Mouse (Mus musculus) ES-E14 (cell line): ENCODE measurements around the gene Cipc. TPM values are rescaled to one million over a fixed set of nuclear protein-coding genes. Genes with fewer than 3 reads are reported as not detected.

Experiments used
- DNase-seq: peaks from one replicate; pipeline ENCODE4 v3.0.0-alpha.2; 2013; ENCODE audit warnings: low read depth, low spot score
- H3K27ac ChIP-seq: 2 replicates; pipeline ENCODE4 v1.5.1; 2012; ENCODE audit warnings: low read depth, mild to moderate bottlenecking, low read length, moderate library complexity, mixed read lengths; ENCODE audit not compliant: poor library complexity, insufficient read depth, severe bottlenecking
- H3K36me3 ChIP-seq: 2 replicates; pipeline ENCODE4 v1.6.1; 2012; ENCODE audit warnings: mild to moderate bottlenecking, low read length, moderate library complexity, mixed read lengths; ENCODE audit not compliant: control insufficient read depth, poor library complexity, insufficient read depth, severe bottlenecking
- H3K4me1 ChIP-seq, 2 experiments: fragments of 150-350 bp in 1 of 2; sonication (generic) in 1 of 2; 2 replicates each; pipeline ENCODE4 v1.6.1; 2012; ENCODE audit warnings: low read length in 2 of 2, mild to moderate bottlenecking in 1 of 2, mixed read lengths in 1 of 2; ENCODE audit not compliant: control insufficient read depth in 2 of 2, insufficient read depth in 2 of 2, poor library complexity in 1 of 2
- H3K4me3 ChIP-seq, 2 experiments: fragments of 150-350 bp in 1 of 2; sonication (generic) in 1 of 2; 2 replicates each; pipeline ENCODE4 v1.5.1; 2012; ENCODE audit warnings: low read length in 2 of 2, low read depth in 1 of 2, mild to moderate bottlenecking in 1 of 2, mixed read lengths in 1 of 2; ENCODE audit not compliant: insufficient read depth in 1 of 2, poor library complexity in 1 of 2, severe bottlenecking in 1 of 2
- H3K9ac ChIP-seq: 2 replicates; pipeline ENCODE4 v1.6.1; 2012; ENCODE audit warnings: low read depth, mild to moderate bottlenecking, low read length, mixed read lengths; ENCODE audit not compliant: poor library complexity, insufficient read depth, severe bottlenecking
- H3K9me3 ChIP-seq: fragments of 150-350 bp; sonication (generic); 2 replicates; pipeline ENCODE4 v1.6.1; 2012; ENCODE audit warnings: low read depth, mild to moderate bottlenecking, low read length; ENCODE audit not compliant: control insufficient read depth, insufficient read depth
- CHD2 ChIP-seq: IDR thresholded peaks from 2 replicates; pipeline ENCODE4 v1.6.1; 2014; ENCODE audit warnings: mild to moderate bottlenecking, low read depth, low read length, inconsistent platforms
- HCFC1 ChIP-seq: IDR thresholded peaks from 2 replicates; pipeline ENCODE4 v1.6.1; 2012; ENCODE audit warnings: low read length, inconsistent platforms, borderline replicate concordance; ENCODE audit not compliant: insufficient read depth
- MAFK ChIP-seq: IDR thresholded peaks from 2 replicates; pipeline ENCODE4 v1.6.1; 2014; ENCODE audit warnings: mild to moderate bottlenecking, low read depth, low read length, inconsistent platforms; ENCODE audit not compliant: insufficient read depth
- ZC3H11A ChIP-seq: IDR thresholded peaks from 2 replicates; pipeline ENCODE4 v1.6.1; 2012; ENCODE audit warnings: low read depth, mild to moderate bottlenecking, inconsistent platforms, low read length, borderline replicate concordance
- ZNF384 ChIP-seq: IDR thresholded peaks from 2 replicates; pipeline ENCODE4 v1.6.1; 2012; ENCODE audit warnings: low read depth, low read length, inconsistent platforms
- in situ Hi-C, 2 experiments: fragments of 600-800 bp; cut with MboI; formaldehyde crosslinking; loops; one replicate each; pipeline ENCODE4 v1.15.1; 2025; ENCODE audit warnings: low sequenced_read_pairs in 2 of 2, inconsistent platforms in 1 of 2; ENCODE audit not compliant: unreplicated experiment in 2 of 2
- total RNA-seq: library from RNA; depleted of rRNA; stranded (reverse); fragments of 300-350 nt; gene quantifications from 2 replicates; pipeline ENCODE4 v1.2.3, GENCODE M21; 2012

Gene Cipc
- total RNA-seq, 1 experiment = 26.5 TPM

DNA sequence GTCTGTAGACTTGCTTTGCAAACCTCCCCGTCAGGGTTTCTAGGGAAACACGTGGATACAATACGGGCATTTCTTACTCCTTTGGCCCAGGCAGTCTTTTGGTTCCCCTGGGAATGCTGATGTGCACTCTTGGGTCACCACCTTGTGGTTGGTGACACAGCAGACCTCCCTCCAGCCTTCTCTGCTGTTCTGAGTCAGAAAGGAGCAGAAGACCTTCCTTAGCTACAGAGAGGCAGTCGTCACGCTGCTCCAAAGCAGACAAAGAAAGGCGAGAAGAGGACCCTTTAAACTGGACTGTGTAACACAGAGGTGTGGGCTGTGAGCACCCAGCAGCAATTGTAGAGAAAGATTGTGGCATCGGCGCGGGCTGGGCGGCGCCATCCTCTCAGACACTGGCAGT is 5.7 kb upstream of the Cipc start:
- Histone ChIP-seq H3K9ac (no peak overlapping the region), H3K36me3 (no peaks in the 10 kb centered on the region), H3K27ac (no peak overlapping the region), H3K4me1 (peaks cover 9 to 21% of the 10 kb centered on the region in 2 experiments), H3K4me3 (no peak overlapping the region), H3K9me3 (no peaks in the 10 kb centered on the region)
- in situ Hi-C loops = no loop called here
- TF ChIP-seq CHD2 (no peak), ZC3H11A (no peak), MAFK (no peak), ZNF384 (no peak), HCFC1 (no peak)
- DNase-seq = no peak

DNA sequence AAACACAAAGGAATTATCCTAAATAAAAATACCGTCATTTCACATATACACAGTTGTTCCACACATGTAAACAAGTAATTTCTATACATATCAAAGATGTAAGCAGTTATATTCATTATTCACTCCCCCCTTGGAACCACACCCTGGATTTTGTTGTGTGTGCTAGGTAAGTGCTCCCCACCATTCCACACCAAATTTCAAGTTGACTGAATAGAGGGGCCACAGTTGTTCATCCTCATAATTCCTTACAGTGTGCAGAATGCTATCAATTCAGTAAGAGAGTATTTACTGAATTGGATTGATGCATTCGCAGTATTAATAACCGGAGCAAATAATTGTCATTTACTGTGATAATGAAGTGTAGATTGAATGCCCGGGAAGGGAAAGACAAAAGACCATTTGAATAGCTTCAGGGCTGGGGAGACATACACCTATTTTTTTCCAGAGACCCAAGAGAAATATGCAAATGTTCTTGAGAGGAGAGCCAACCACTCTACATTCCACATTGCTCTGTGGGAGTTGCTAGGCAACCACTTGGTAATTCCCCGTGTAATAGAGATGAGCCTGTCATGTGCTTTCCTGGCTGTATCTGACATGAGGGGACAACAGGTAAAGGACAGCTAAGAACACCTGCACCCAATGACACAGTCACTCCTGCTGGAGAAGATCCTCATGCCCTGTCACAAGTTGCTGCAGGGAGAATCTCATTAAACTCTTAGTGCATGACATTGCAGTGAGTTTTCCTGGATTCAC is 4.9 kb upstream of the Cipc start:
- no peak overlapping the region for H3K4me3 ChIP-seq
- H3K9me3 ChIP-seq = no peaks in the 10 kb centered on the region
- H3K4me1 ChIP-seq = peaks cover 9 to 21% of the 10 kb centered on the region in 2 experiments
- peak; percentile 29 for DNase-seq
- peak overlapping the region; percentile 6; the same call in 1 of the 2 replicates for H3K27ac ChIP-seq
- in situ Hi-C loops = no loop called here
- no peaks in the 10 kb centered on the region for H3K36me3 ChIP-seq
- TF ChIP-seq HCFC1 = no peak
- no peak for TF ChIP-seq MAFK
- no peak for TF ChIP-seq ZNF384
- TF ChIP-seq CHD2 = no peak
- no peak for TF ChIP-seq ZC3H11A
- H3K9ac ChIP-seq = no peak overlapping the region

DNA sequence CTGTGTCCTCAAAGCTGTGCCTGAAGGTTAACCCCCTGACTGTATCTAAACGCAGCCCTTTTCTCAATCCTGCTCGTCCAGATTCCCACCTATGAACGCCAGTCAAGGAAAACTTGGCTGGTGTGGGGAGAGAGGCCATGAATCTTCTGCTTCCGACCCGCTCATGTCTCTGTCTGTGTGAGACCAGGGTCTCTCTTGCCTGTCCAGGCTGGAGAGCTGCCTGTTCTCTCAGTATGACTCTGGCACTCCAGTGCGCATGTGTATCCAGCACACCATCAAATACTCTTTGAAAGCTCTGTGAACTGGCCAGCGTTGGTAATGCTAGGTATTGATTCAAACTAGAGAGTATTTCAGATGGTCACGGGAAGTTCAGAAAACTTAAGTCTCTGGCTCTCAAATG is 3.4 kb upstream of the Cipc start:
- Histone ChIP-seq H3K36me3 (no peaks in the 10 kb centered on the region), H3K9ac (no peak overlapping the region), H3K4me3 (no peak overlapping the region), H3K9me3 (no peaks in the 10 kb centered on the region), H3K4me1 (peaks cover 9 to 22% of the 10 kb centered on the region in 2 experiments), H3K27ac (no peak overlapping the region)
- DNase-seq = no peak
- in situ Hi-C loops = no loop called here
- TF ChIP-seq ZNF384 = no peak
- TF ChIP-seq ZC3H11A = no peak

DNA sequence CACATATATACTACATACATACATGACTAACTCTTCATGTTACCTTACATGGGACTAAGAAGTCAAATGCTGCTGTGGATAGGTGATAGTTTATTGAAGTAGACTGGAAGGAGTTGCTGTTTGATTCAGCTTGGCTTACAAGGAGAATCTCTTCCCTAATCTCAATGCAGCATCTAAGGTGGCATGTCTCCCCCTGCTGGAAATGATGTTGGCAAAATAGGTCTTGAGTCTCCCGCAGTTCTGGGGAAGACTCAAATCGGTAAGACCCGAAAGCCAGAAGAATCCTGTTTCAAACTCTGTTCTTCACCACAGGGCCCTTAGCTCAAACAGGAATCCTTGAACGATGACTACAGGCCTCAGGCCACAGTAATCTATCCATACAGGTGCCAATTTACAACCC is 1.7 kb upstream of the Cipc start:
- Histone ChIP-seq H3K9ac (no peak overlapping the region; the same call in 1 of the 2 replicates), H3K4me3 (no peak overlapping the region), H3K9me3 (no peaks in the 10 kb centered on the region), H3K4me1 (peaks cover 5 to 17% of the 10 kb centered on the region in 2 experiments), H3K27ac (no peak overlapping the region), H3K36me3 (no peaks in the 10 kb centered on the region)
- DNase-seq = peak; percentile 85
- in situ Hi-C loops = no loop called here
- peak; percentile 77 for TF ChIP-seq ZC3H11A
- no peak for TF ChIP-seq CHD2

DNA sequence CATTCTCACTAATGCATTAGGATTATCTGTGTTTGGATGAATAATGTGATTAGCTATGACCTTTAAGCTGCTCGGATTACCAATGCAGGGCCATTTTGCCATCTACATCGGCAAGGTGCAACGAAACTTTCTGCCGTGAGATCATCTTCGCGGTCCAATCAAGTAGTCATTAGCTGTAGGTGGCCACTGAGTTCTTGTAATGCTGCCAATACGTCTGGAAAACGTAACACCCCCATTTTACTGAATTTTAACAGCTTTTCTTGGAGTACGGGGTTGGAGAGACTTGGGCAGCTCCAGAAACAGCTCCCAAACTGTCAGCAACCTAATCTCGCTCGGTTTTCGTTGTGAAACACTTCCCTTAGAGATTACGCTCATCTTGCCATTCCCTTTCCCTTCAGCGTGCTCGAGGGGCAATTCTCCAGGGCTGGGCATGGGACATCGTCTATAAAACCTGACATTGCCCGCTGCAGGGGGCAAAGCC is 502 bp upstream of the Cipc start:
- DNase-seq = no peak
- peak overlapping the region; percentile 87 to 88 for H3K4me3 ChIP-seq
- no peak for TF ChIP-seq ZC3H11A
- TF ChIP-seq CHD2 = no peak
- TF ChIP-seq HCFC1 = no peak
- no peak for TF ChIP-seq ZNF384
- no peak for TF ChIP-seq MAFK
- peak overlapping the region; percentile 97 for H3K9ac ChIP-seq
- H3K4me1 ChIP-seq = peaks cover 4 to 14% of the 10 kb centered on the region in 2 experiments
- in situ Hi-C loops = no loop called here
- H3K36me3 ChIP-seq = no peaks in the 10 kb centered on the region
- no peaks in the 10 kb centered on the region for H3K9me3 ChIP-seq
- peak overlapping the region; percentile 94 for H3K27ac ChIP-seq
